Mouse (Mus musculus) gastrocnemius, postnatal 10 days (tissue): ENCODE measurements at regions not wholly inside any gene's neighbourhood (a gene's known extent, or its start where the extent isn't known, plus 50 kb on each side); places are given as distances from the start of the nearest gene placed in this dataset.

ENCODE experiments used
- DNase-seq: peaks from one replicate; pipeline ENCODE4 v3.0.0; 2021; ENCODE audit warnings: mixed read lengths

DNA sequence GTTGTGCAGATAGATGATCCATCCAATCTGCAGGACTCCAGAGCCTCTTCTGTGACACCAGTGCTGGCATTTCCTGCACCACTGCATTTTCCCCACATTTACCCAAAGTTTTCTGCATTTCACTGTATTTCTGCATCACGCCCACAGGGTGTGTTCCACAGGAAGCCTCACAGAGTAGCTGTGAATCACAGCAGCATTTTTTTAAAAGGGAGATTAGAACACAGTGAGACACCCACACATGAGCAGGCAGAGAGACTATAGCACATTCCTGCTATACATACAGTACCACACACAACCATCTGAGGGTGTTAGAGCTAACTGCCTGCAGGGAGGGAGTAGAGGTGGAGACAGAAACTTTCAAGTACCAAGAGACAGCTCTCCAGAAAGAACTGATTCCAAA lies 141.1 kb upstream of the Cops8 start:
- DNase-seq = no peak

DNA sequence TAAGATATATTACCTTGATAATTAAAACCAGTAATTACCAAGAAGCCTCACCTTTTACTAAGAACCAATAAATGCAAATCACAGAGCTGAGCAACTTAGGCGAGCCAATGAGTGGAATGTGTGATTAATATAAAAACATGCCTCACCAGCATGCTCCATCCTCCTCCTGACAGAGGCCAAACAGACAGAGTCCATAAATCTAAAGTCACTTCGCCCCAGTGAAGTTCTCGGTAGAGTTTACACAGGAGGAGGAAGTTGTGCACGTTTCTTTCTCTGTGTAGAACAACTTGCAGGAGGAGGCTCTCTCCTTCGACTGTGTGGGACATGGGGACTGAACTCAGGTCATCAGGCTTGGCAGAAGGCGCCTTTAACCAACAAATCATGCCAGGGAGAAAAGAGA lies 139.5 kb upstream of the Cops8 start:
- DNase-seq = no peak

DNA sequence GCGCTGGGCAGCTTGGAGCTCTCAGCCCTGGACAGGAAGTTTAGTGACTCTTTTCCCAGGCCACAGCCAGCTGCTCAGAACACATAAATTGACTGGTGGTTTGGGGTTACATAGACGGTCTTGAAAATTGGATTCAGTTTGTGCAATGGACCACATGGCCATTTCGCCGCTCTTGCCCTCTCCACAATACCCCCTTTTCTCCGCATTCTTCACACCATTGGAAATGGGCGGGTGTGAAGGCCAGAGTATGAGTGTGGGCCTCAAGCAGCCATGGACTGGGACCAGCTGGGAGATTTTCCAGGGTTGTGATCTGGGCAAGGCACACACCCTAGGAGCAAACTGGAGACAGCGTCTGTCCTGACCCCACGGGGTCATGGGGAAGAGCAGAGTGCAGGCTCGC lies 135.1 kb upstream of the Cops8 start:
- no peak for DNase-seq

GRCm38 (mm10) chr1:90470996-90471395 lies 131.8 kb upstream of the Cops8 start:
- DNase-seq = no peak

GRCm38 (mm10) chr1:90471806-90472205 lies 131.0 kb upstream of the Cops8 start:
- no peak for DNase-seq

DNA sequence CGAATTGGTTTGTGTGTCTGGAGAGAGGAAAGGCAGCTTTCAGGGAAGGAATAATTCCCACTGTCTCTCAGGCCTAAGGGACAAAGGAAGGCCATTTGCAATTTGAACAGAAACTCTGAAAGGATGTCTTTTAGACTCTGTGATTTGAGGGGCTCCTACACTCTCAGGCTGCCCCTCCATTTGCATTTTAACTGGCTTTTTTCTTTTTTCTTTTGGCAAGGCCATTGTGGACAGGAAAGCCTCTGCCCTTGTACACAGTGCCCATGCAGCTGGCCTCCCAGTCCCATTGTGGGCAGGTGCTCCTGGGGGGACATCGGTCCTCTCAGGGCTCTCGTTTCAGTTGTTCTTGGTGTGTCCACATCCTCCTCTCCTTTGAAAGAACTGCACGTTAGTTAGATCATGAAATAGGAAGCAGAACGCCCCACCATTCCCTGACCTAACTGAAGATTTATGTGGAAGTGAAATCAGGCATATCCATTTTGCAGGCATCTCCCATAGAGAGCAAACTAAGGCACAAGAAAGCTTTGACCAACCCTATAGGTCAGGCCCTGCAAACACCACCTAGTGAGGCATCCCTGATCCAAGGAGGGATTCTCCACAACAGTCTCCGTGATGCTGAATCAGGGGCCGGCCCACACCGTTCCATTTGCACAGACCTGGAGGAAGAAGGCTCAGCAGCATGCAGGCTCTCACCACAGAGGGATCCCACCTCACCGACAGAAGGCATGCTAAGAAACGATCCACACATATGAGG lies 127.5 kb upstream of the Cops8 start:
- no peak for DNase-seq

GRCm38 (mm10) chr1:90476556-90477243 lies 126.1 kb upstream of the Cops8 start:
- no peak for DNase-seq

DNA sequence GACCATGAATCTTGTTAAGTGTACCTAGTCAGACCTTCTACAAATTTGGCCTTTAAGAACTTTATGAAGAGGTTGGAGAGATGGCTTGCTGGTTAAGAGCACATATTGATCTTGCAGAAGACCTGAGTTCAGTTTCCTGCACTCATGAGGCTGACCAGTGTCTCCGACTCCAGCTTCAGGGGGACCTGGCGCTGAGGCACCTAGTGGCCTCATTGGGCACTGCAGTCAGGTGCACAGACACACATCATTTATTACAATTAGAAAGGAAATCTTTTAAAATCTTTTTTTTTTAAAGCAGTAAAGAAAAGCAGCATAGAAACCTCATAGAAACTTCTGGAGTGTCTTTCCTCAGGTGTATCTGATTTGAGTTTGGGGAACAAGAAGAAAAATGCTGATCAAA lies 123.9 kb upstream of the Cops8 start:
- no peak for DNase-seq

GRCm38 (mm10) chr1:90481247-90481646 lies 121.5 kb upstream of the Cops8 start:
- DNase-seq = no peak

- no peak for DNase-seq
These were observed 121.1 kb upstream of the Cops8 start for GRCm38 (mm10) chr1:90481708-90482107.

DNA sequence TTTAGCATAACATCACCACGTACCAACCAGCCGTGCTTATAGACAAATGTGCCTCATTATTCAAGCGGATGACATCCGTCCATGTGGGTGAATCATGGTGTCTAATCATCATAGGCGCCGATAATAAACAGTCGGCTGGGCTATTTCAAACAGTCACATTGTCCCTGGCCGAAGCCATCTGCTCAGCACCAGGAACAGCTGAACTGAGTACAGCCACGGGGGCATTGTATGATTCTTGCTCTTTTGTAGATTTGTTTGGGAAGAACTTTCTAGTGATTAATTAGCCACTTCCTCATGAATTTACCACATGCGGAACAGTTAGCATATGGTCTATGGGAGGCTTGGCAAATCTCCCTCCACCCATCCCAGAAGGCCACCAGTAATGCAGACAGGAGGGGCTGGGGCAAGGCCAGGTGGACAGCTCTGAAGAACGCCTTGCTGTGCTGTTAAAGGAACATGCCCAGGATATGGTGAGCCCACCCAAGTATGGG lies 116.4 kb upstream of the Cops8 start:
- no peak for DNase-seq

GRCm38 (mm10) chr1:90487886-90488285 lies 114.9 kb upstream of the Cops8 start:
- no peak for DNase-seq

DNA sequence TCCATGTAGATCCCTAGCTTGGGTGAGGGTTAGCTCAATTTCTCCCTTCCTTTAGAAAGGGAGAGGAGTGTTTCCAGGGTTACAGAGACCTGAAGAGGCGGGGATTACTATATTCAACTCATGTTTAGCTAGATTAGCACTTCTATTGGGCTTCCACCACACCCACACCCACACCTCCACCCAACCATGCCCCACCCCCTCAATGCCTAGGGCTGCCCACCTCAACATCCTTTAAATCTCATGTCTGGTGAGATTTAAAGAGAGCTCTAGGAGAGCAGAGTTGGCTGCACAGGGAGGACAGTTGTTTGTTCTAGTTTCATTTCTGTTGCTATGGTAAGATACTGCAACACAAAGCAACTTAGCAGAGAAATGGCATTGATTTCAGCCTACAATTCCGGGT lies 113.8 kb upstream of the Cops8 start:
- DNase-seq = no peak

DNA sequence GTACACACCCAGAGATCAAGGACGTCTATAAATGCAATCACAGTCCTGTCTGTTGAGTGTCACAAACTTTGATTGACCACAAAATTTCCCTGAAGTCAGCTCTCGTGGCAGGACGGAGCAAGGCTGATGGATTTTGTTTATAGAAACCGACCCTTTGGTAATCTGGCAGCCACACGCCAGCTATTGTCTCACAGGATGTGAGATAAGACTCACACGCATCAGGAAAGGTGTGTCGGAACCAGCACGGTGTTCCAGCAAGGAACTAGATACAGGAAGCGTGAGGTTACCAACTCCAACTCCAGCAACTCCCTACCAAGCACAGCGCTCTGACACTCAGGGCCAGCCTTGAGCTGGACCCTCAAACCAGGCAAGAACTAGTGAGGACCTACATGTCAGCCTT lies 112.4 kb upstream of the Cops8 start:
- no peak for DNase-seq

- no peak for DNase-seq
These were observed 109.3 kb upstream of the Cops8 start for GRCm38 (mm10) chr1:90493481-90493880.

DNA sequence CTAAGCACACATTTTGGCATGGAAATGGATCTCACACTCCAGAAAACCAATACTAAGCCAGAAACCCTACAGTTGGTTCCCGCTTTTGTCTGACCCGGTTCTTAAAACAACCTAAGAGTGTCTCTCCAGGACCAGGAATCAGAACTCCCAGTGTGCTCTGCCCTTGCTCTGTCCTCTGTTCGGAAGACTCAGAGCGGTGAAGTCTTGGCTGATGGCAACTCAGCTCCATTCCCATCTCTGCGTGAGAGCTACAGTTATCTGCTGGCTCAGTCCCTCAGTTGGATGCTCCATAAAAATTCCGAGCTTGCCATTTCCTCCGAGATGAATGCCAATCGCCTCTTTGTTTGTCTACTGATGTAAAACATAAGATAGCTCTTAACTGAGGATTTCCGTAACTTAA lies 107.6 kb upstream of the Cops8 start:
- no peak for DNase-seq

DNA sequence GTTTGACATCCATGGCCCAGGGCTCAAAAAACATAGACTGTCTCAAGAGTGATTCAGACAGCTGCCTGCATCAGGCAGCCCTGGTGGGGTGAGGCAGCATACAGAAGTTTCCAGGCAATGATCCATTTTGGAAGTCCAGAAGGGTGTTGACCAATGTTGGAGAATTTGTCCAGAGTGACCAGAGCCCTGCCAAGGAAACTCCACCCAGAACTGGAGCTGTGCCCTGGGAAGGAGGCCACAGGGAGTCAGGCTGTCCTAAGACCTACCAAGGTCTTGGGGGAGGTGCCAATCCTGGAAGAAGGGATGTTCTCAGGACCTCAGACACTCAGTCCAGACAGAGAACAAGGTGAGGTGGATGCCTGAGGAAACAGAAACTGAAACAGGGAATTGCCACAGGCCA lies 105.2 kb upstream of the Cops8 start:
- peak; percentile 81 for DNase-seq

DNA sequence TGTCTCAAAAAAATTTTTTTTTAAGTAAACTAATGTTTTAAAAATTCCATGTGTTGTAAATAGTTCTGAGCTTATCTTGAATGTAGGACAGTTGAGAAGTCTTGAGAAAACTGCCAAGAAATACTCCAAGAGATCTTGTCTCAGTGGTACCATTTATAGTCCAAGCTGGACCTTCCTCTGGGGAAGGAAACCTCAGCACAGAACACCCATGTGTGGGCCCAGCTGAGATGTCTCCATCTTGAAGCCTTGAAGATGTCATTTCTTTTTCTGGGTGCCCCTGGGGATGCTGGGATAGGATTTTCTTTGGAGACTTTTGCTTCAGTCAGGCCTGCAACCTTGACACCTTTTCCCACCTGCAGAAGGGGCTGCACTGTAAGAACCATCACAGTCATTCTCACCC lies 101.4 kb upstream of the Cops8 start:
- DNase-seq = no peak

- DNase-seq = no peak
These were observed 100.4 kb upstream of the Cops8 start for GRCm38 (mm10) chr1:90502371-90502770.

- DNase-seq = no peak
These were observed 99.8 kb upstream of the Cops8 start for GRCm38 (mm10) chr1:90502771-90503540.

DNA sequence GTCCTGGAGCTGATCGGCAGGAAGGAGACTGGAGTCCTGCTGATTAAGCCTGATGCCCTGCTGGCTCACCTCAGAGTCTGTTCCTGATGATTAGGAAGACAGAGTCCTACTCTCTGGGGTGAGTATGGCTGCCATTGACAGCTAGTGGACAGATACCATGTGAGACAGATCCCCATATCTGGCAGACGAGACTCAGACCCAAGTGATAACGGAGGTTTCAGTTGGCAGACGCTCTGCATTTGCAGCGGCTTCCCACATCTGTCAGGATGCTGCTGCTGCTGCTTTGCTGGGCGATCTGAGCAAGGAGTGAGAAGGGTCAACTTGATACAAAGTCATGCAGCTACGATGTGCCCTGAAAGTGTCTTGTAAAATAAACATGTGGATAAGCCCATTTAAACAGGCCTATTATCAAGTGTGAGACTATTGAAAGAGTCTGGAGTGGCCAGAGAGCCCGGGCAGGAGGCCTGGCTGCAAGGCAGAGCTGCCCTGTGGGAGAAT lies 98.1 kb upstream of the Cops8 start:
- no peak for DNase-seq

- DNase-seq = no peak
These were observed 97.2 kb upstream of the Cops8 start for GRCm38 (mm10) chr1:90505599-90505998.

- no peak for DNase-seq
These were observed 96.2 kb upstream of the Cops8 start for GRCm38 (mm10) chr1:90506582-90506981.
